Mouse (Mus musculus) MEL (cell line): ENCODE measurements around the gene Sik1.

Experiments used
- CHD2 ChIP-seq: IDR thresholded peaks from 2 replicates; pipeline ENCODE4 v1.6.1; 2011; ENCODE audit warnings: low read length, improper control_type of control experiment
- CTCF ChIP-seq, 3 experiments: IDR thresholded peaks in 2 of 3; conservative IDR thresholded peaks in 1 of 3; 2 replicates each; pipeline ENCODE4 v1.5.1; 2011 to 2012; ENCODE audit warnings: low read length in 3 of 3, low read depth in 2 of 3, mild to moderate bottlenecking in 2 of 3, improper control_type of control experiment in 1 of 3, inconsistent platforms in 1 of 3, mixed read lengths in 1 of 3, moderate library complexity in 1 of 3; ENCODE audit not compliant: control insufficient read depth in 1 of 3, insufficient read depth in 1 of 3, poor library complexity in 1 of 3, severe bottlenecking in 1 of 3
- E2F4 ChIP-seq: IDR thresholded peaks from 2 replicates; pipeline ENCODE4 v1.6.1; 2011; ENCODE audit warnings: low read depth, low read length, improper control_type of control experiment, borderline replicate concordance
- ELF1 ChIP-seq: IDR thresholded peaks from 2 replicates; pipeline ENCODE4 v1.6.1; 2014; ENCODE audit warnings: low read depth, mild to moderate bottlenecking, inconsistent platforms, low read length, improper control_type of control experiment, moderate library complexity
- EP300 ChIP-seq, 2 experiments: IDR thresholded peaks; 2 replicates each; pipeline ENCODE4 v1.6.1; 2011; ENCODE audit warnings: improper control_type of control experiment in 2 of 2, low read length in 2 of 2, low read depth in 1 of 2, mild to moderate bottlenecking in 1 of 2
- ETS1 ChIP-seq: IDR thresholded peaks from 2 replicates; pipeline ENCODE4 v1.6.1; 2012; ENCODE audit warnings: low read depth, mild to moderate bottlenecking, inconsistent platforms, low read length, improper control_type of control experiment, moderate library complexity
- MAX ChIP-seq: IDR thresholded peaks from 2 replicates; pipeline ENCODE4 v1.6.1; 2011; ENCODE audit warnings: low read length, improper control_type of control experiment
- MYC ChIP-seq: IDR thresholded peaks from 2 replicates; pipeline ENCODE4 v1.6.1; 2011; ENCODE audit warnings: low read depth, mild to moderate bottlenecking, low read length, improper control_type of control experiment, moderate library complexity
- POLR2A ChIP-seq, 2 experiments: IDR thresholded peaks; 2 replicates each; pipeline ENCODE4 v1.6.1; 2011 to 2012; ENCODE audit warnings: low read length in 2 of 2, mild to moderate bottlenecking in 2 of 2, control low read depth in 1 of 2, improper control_type of control experiment in 1 of 2, low read depth in 1 of 2, moderate library complexity in 1 of 2; ENCODE audit not compliant: control insufficient read depth in 1 of 2, insufficient read depth in 1 of 2, poor library complexity in 1 of 2
- POLR2AphosphoS5 ChIP-seq: IDR thresholded peaks from 2 replicates; pipeline ENCODE4 v1.6.1; 2012; ENCODE audit warnings: low read depth, borderline replicate concordance, mild to moderate bottlenecking, inconsistent platforms, low read length, moderate library complexity, mixed read lengths
- UBTF ChIP-seq: IDR thresholded peaks from 2 replicates; pipeline ENCODE4 v1.6.1; 2012; ENCODE audit warnings: low read depth, mild to moderate bottlenecking, inconsistent platforms, low read length, improper control_type of control experiment, moderate library complexity, borderline replicate concordance; ENCODE audit not compliant: insufficient read depth
- USF1 ChIP-seq: IDR thresholded peaks from 2 replicates; pipeline ENCODE4 v1.6.1; 2014; ENCODE audit warnings: low read depth, mild to moderate bottlenecking, inconsistent platforms, low read length, improper control_type of control experiment, moderate library complexity

DNA sequence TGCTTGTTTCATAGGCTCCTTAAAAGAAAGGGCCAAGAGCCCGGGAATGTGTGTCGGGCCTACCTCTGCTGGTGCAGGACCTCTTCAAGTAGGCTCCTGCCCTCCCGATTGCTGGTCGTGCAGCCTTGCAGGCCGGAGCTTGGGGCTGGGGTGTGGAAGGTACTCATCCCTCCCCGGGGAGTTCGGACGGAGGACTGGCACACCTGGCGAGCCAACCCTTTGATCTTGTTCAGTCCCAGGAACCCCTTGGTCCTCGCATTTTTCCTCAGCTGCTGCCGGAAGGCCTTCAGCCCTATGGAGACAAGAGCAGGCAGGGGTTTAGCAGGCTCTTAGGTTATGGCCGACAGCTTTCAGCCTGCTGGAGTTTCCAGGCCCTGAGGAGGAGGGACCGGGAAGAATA, 8.6 kb downstream of the Sik1 start:
- no peak for TF ChIP-seq MAX
- no peak for TF ChIP-seq USF1
- no peak for TF ChIP-seq CTCF (IDR thresholded peaks at IDR 0.05 in 2 of 3, conservative IDR thresholded peaks at IDR 0.05 in 1 of 3; ENCODE audit: control insufficient read depth in 1 of 3, insufficient read depth in 1 of 3, low read depth in 2 of 3, low read length in 3 of 3, poor library complexity in 1 of 3, severe bottlenecking in 1 of 3)
- no peak for TF ChIP-seq POLR2A (IDR thresholded peaks at IDR 0.05; ENCODE audit: control insufficient read depth in 1 of 2, insufficient read depth in 1 of 2, low read depth in 1 of 2, low read length in 2 of 2, poor library complexity in 1 of 2)
- no peak for TF ChIP-seq UBTF
- TF ChIP-seq POLR2AphosphoS5 = no peak
- no peak for TF ChIP-seq ETS1
- TF ChIP-seq E2F4 = no peak
- TF ChIP-seq EP300 (IDR thresholded peaks at IDR 0.05; ENCODE audit: low read depth in 1 of 2, low read length in 2 of 2) = no peak
- no peak for TF ChIP-seq ELF1
- TF ChIP-seq MYC = no peak
- no peak for TF ChIP-seq CHD2
